Mouse (Mus musculus): ENCODE measurements around the gene Shank2.

Shank2 gene

GRCm38 (mm10) chr7:144441466-144441865, 439.7 kb downstream of the Shank2 start:
- no peak for DNase-seq

GRCm38 (mm10) chr7:144441976-144442375, 440.2 kb downstream of the Shank2 start:
- no peak for DNase-seq

- peak; percentile 80 to 83 for DNase-seq
Measured at GRCm38 (mm10) chr7:144444788-144445187, 443.1 kb downstream of the Shank2 start.

GRCm38 (mm10) chr7:144447146-144447545, 445.4 kb downstream of the Shank2 start:
- DNase-seq, result peak; percentile 66 to 69

- no peak for DNase-seq
Measured at GRCm38 (mm10) chr7:144448186-144448585, 446.5 kb downstream of the Shank2 start.

- no peak for DNase-seq
Measured at GRCm38 (mm10) chr7:144449637-144450570, 448.2 kb downstream of the Shank2 start.

- no peak for DNase-seq
Measured at GRCm38 (mm10) chr7:144450661-144451060, 448.9 kb downstream of the Shank2 start.

- no peak for DNase-seq
Measured at GRCm38 (mm10) chr7:144458881-144459280, 457.2 kb downstream of the Shank2 start.

GRCm38 (mm10) chr7:144461246-144461902, 459.6 kb downstream of the Shank2 start:
- DNase-seq, result no peak

- no peak for DNase-seq
Measured at GRCm38 (mm10) chr7:144462577-144462976, 460.8 kb downstream of the Shank2 start.

- DNase-seq, result no peak
Measured at GRCm38 (mm10) chr7:144468741-144469140, 467.0 kb downstream of the Shank2 start.

GRCm38 (mm10) chr7:144469181-144469641, 467.5 kb downstream of the Shank2 start:
- DNase-seq, result no peak

GRCm38 (mm10) chr7:144469908-144470544, 468.3 kb downstream of the Shank2 start:
- DNase-seq, result no peak

- no peak for DNase-seq
Measured at GRCm38 (mm10) chr7:144470545-144471059, 468.9 kb downstream of the Shank2 start, which contains the start of gene Cttn. TSS of gene Cttn (minus strand) at chr7:144471009.

GRCm38 (mm10) chr7:144471103-144471502, 469.4 kb downstream of the Shank2 start:
- no peak for DNase-seq

GRCm38 (mm10) chr7:144473486-144473885, 471.8 kb downstream of the Shank2 start:
- DNase-seq, result no peak

Data from B cell, adult 2 months (primary cell).